ENCODE assay signal across 16 mouse cellular contexts in the genomic region with DNA sequence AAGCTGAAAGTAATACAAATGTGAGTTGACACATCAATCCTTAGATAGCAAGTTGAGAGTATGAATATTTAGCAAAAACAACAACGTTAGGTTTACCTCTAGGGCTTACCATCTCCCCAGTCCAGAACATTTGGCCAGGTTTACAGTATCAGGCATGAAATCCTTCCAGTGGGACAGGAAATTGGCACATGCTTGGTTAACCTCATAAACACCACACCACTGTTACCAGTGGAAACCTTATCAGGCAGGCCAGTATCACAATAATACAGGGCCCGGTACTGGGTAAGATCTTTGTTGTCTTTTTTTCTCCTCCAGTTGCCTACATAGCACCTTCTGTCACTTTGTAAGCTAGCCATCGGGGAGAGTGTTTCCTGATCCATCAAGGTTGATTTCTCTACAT.
"Had no signal": no experiment of that assay in that cellular context is flagged by ENCODE, and none has a peak within 500 bp of the region (broad histone marks: within the 10 kb centered on the region; RNA-seq: fewer than 3 reads in every experiment).

No protein-coding gene starts in this region.

- H3K36me3 ChIP-seq: midbrain, embryonic 10.5 days; midbrain, embryonic 12.5 days; neural tube, embryonic 12.5 days had no signal

- DNase-seq: lung, adult 18-20 months; lung, embryonic 14.5 days; lung, postnatal 14 days; lung, postnatal 36 days; midbrain, embryonic 14.5 days; right cerebral cortex, postnatal 14 days; spleen, adult 18-20 months; thymus, adult 18-20 months; thymus, postnatal 14 days; thymus, postnatal 36 days had no signal

- H3K27ac ChIP-seq: liver, embryonic 14.5 days; macrophage; midbrain, embryonic 10.5 days; midbrain, embryonic 12.5 days; neural tube, embryonic 12.5 days had no signal

- H3K9ac ChIP-seq: liver, embryonic 14.5 days; lung, embryonic 14.5 days; midbrain, embryonic 12.5 days; neural tube, embryonic 12.5 days had no signal

- H3K9me3 ChIP-seq: midbrain, embryonic 10.5 days; midbrain, embryonic 12.5 days; neural tube, embryonic 12.5 days had no signal

- H3K27me3 ChIP-seq: megakaryocyte, embryonic 14.5 days; midbrain, embryonic 12.5 days; neural tube, embryonic 12.5 days had no signal

- H3K4me2 ChIP-seq: lung, embryonic 14.5 days; midbrain, embryonic 12.5 days; neural tube, embryonic 12.5 days had no signal

- H3K4me1 ChIP-seq: megakaryocyte, embryonic 14.5 days; midbrain, embryonic 10.5 days; midbrain, embryonic 12.5 days; neural tube, embryonic 12.5 days had no signal

- H3K4me3 ChIP-seq: megakaryocyte, embryonic 14.5 days; midbrain, embryonic 10.5 days; midbrain, embryonic 12.5 days; neural tube, embryonic 12.5 days had no signal
